Mouse (Mus musculus) cortical plate, adult 2 months (tissue): ENCODE results near the gene Atp4a.

Experiments
- CTCF ChIP-seq: fragments of 200-500 bp; IDR thresholded peaks from 2 replicates; pipeline ENCODE4 v1.5.1; 2011; ENCODE audit warnings: mild to moderate bottlenecking, control low read depth, low read length; ENCODE audit not compliant: insufficient read depth; ENCODE audit errors: extremely low read depth
- POLR2A ChIP-seq: fragments of 200-500 bp; IDR thresholded peaks from 2 replicates; pipeline ENCODE4 v1.6.1; 2011; ENCODE audit warnings: mild to moderate bottlenecking, low read length, control low read depth; ENCODE audit not compliant: insufficient read depth; ENCODE audit errors: extremely low read depth

- TF ChIP-seq CTCF: no peak
- TF ChIP-seq POLR2A: peak; percentile 76; the same call in 1 of the 2 replicates
Measured at GRCm38 (mm10) chr7:30729396-30730063, 17.5 kb downstream of the Atp4a start, which contains the start of gene Tmem147.
